Mouse (Mus musculus) cortical plate, adult 2 months (tissue): Measurements from ENCODE around the gene Fjx1. TPM values are rescaled to one million over a fixed set of nuclear protein-coding genes. Genes with fewer than 3 reads are reported as not detected.

ENCODE experiments used
- H3K27ac ChIP-seq: fragments of 200-500 bp; 2 replicates; pipeline ENCODE4 v1.5.1; 2012; ENCODE audit warnings: low read length, control low read depth, inconsistent platforms; ENCODE audit not compliant: insufficient read depth
- H3K4me1 ChIP-seq: fragments of 200-500 bp; 2 replicates; pipeline ENCODE4 v1.6.1; 2011; ENCODE audit warnings: low read length; ENCODE audit not compliant: control insufficient read depth, insufficient read depth
- H3K4me3 ChIP-seq: fragments of 200-500 bp; 2 replicates; pipeline ENCODE4 v1.5.1; 2011; ENCODE audit warnings: mild to moderate bottlenecking, low read length, control low read depth; ENCODE audit not compliant: insufficient read depth
- CTCF ChIP-seq: fragments of 200-500 bp; IDR thresholded peaks from 2 replicates; pipeline ENCODE4 v1.5.1; 2011; ENCODE audit warnings: mild to moderate bottlenecking, control low read depth, low read length; ENCODE audit not compliant: insufficient read depth; ENCODE audit errors: extremely low read depth
- POLR2A ChIP-seq: fragments of 200-500 bp; IDR thresholded peaks from 2 replicates; pipeline ENCODE4 v1.6.1; 2011; ENCODE audit warnings: mild to moderate bottlenecking, low read length, control low read depth; ENCODE audit not compliant: insufficient read depth; ENCODE audit errors: extremely low read depth
- polyA plus RNA-seq: library from polyadenylated mRNA; depleted of rRNA; stranded (reverse); fragments of >200 nt; gene quantifications from 2 replicates; pipeline ENCODE4 v1.2.3, GENCODE M21; 2012; rRNA removed

Fjx1 gene
- polyA plus RNA-seq, 1 experiment = 55.2 TPM

DNA sequence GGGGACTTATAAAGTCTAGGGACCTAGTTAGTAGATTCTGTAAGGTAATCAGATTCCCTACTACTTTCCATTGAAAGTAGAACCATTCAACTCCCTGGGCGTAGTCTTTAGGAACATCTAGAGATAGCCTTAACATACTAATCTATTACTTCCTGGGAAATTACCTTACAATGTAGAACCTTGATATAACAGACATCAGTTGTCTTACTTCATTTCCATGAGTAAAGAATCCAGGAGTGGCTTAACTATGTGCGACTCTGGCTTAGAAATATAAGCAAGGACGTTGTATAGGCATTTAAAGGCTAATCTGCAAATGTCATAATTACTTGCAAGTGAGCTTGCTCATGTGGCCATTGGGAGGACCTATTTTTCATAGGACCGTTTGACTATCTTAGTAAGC is 49.0 kb downstream of the Fjx1 start:
- Histone ChIP-seq H3K27ac (no peak overlapping the region), H3K4me3 (no peak overlapping the region), H3K4me1 (peaks cover 6% of the 10 kb centered on the region)
- TF ChIP-seq CTCF (no peak), POLR2A (no peak)

DNA sequence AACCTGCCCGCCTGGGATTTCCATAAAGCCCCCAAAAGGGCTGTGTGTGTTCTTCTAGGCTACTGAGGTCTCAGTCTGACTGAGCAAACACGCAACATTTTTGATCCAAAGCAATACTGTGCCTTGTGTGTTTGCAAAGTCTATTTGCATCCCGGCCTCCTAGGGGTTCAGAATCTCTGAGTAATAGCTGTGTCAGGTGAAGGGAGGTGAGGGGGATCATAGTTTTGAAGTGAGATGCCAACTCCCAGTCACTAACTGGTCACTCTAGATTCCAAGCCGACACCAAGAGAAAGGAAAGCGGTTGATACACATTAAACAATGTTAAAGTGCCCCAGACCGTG is 51.0 kb downstream of the Fjx1 start:
- Histone ChIP-seq H3K27ac (peak overlapping the region; percentile 38), H3K4me3 (peak overlapping the region; percentile 92), H3K4me1 (peaks cover 6% of the 10 kb centered on the region)
- no peak for TF ChIP-seq CTCF

DNA sequence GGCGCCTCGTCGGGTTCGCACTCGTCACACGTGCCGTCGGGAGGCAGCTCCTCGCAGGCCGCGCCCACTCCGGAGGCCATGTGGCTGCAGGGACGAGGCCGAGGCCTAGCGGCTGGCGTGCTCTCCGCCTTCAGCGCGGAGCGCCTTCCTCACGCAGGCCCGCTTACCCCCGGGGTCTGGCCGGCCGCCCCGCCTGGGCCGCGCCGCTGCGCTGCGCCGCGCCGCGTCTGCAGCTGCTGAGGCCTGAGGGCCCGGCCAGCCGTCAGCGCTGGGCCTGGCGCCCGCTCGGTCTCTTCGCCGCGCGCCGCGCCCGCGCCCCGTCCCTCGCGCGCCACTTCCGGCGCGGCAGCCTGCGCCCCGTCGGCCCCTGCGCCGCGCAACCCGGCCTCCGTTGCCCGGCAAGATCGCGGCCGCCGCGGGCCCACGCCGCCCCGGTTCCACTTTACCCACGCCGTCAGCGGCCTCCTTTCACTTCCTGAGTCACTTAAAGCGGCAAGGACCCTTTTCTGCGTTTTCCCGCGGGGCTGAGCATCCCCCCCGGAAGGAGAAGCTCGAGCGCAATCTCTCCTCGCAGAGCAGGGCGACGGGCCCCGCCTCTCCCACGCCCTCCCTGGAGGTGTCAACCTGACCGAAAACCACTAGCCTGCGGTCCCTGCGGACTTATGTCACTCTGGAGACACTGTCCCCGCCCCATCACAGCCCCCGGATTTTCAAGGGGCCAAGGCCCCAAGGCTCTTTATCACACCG is 51.5 kb downstream of the Fjx1 start:
- Histone ChIP-seq H3K4me1 (peaks cover 6% of the 10 kb centered on the region), H3K4me3 (peak overlapping the region; percentile 92), H3K27ac (peak overlapping the region; percentile 38)
- TF ChIP-seq POLR2A (peak; percentile 58), CTCF (no peak)

- TF ChIP-seq POLR2A (no peak), CTCF (no peak)
- Histone ChIP-seq H3K4me3 (peak overlapping the region; percentile 92), H3K4me1 (peaks cover 6% of the 10 kb centered on the region), H3K27ac (peak overlapping the region; percentile 38)
Observed at GRCm38 (mm10) chr2:102399864-102400604, 52.3 kb downstream of the Fjx1 start.

Other genes with a start within 250 kb of the Fjx1 start
- 117 and 123 TPM in 2 replicates for gene Trim44, start 44.7 kb downstream of the Fjx1 start, polyA plus RNA-seq
- gene Pamr1, start 97.5 kb upstream of the Fjx1 start, polyA plus RNA-seq = 77.8 and 92.8 TPM in 2 replicates
- gene Slc1a2, start 206.2 kb upstream of the Fjx1 start, polyA plus RNA-seq = 765 and 784 TPM in 2 replicates